Mouse (Mus musculus): Measurements from ENCODE around the gene Ccn2. TPM values are rescaled to one million over a fixed set of nuclear protein-coding genes. Genes with fewer than 3 reads are reported as not detected.
"Not testable (repeated sequence)": the region's sequence is repeated elsewhere in the genome, so short reads cannot be mapped to it uniquely, and the experiment has no call there.

Ccn2 gene
- polyA plus RNA-seq, 1 experiment from 2014 or later = 5.2 TPM

DNA sequence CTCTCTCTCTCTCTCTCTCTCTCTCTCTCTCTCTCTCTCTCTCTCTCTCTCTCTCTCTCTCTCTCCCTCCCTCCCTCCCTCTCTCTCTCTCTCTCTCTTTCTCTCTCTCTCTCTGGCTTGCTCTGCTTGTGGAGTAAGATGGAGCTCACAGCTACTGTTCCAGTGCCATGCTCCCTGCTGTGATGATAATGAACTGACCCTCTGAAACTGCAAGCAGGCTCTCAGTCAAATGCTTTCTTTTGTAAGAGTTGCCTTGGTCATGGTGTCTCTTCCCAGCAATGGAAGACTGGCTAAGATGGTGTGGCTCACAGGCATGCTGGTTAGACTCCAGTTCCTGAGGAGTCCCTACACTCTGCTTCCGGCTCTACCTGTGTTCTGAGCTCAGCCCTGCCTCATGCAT lies 21.3 kb downstream of the Ccn2 start:
- H3K27ac ChIP-seq (ENCODE audit: low read depth, low read length); H3K9me3 ChIP-seq (ENCODE audit: control insufficient read depth, low read length); H3K4me2 ChIP-seq (replicated peaks; ENCODE audit: low read depth, low read length); H3K4me1 ChIP-seq (ENCODE audit: control insufficient read depth, insufficient read depth, low read length); H3K9ac ChIP-seq (ENCODE audit: low read depth, low read length); H3K27me3 ChIP-seq (ENCODE audit: control insufficient read depth, insufficient read depth, low read length); H3K4me3 ChIP-seq (ENCODE audit: low read length); H3K36me3 ChIP-seq (ENCODE audit: control insufficient read depth, insufficient read depth, low read length); ATAC-seq (ENCODE audit: low FRiP score, low TSS enrichment): not testable (repeated sequence)
- 94% methylated on average over 1 of the region's 1 CpGs for WGBS

DNA sequence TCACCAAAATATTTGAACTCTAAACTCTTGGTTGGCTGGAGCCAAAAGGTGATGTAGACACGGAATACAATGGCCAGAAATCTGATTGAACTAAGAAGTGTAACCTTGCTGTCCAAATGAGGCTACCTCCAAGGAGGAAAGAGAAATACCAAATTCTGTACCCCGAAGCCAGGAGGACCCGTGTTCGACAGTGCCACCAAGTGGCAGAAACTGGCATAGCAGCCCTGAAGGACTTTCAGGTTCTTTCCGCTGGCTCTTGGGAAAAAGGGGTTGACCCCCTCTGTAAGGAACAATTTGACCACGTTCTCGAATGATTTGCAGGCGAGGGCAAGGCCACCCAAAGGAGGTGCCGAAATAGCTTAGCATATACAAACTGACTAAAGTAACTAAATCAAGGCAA lies 26.3 kb downstream of the Ccn2 start:
- H3K4me3 ChIP-seq (ENCODE audit: low read length) = no peak overlapping the region
- H3K9ac ChIP-seq (ENCODE audit: low read depth, low read length) = no peak overlapping the region
- no peak overlapping the region for H3K4me2 ChIP-seq (replicated peaks; ENCODE audit: low read depth, low read length)
- no peak overlapping the region for H3K27ac ChIP-seq (ENCODE audit: low read depth, low read length)
- no peaks in the 10 kb centered on the region for H3K9me3 ChIP-seq (ENCODE audit: control insufficient read depth, low read length)
- no peaks in the 10 kb centered on the region for H3K27me3 ChIP-seq (ENCODE audit: control insufficient read depth, insufficient read depth, low read length)
- H3K4me1 ChIP-seq (ENCODE audit: control insufficient read depth, insufficient read depth, low read length) = no peaks in the 10 kb centered on the region
- WGBS = 32% methylated on average over 9 of the region's 9 CpGs
- ATAC-seq (ENCODE audit: low FRiP score, low TSS enrichment) = no peak
- H3K36me3 ChIP-seq (ENCODE audit: control insufficient read depth, insufficient read depth, low read length) = no peaks in the 10 kb centered on the region

DNA sequence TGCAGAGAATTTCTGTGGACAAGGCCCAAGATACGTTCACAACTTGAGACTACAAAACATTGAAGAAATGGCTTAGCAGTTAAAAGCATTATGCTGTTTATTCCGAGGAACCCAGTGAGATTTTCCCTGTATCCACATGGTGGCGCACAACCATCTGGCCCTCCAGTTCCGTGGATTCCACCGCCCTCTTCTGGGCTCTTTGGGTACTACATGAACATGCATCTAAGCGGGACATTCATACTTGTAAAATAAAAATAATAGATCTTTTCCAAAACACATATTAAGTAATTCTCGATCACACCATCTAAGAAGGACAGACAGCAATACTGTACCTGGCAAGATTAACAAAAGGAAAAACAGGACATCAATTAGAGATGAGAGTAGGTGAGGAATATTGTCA lies 27.3 kb downstream of the Ccn2 start:
- 32% methylated on average over 7 of the region's 7 CpGs for WGBS
- no peaks in the 10 kb centered on the region for H3K9me3 ChIP-seq (ENCODE audit: control insufficient read depth, low read length)
- no peak overlapping the region for H3K27ac ChIP-seq (ENCODE audit: low read depth, low read length)
- no peak for ATAC-seq (ENCODE audit: low FRiP score, low TSS enrichment)
- H3K4me2 ChIP-seq (replicated peaks; ENCODE audit: low read depth, low read length) = no peak overlapping the region
- H3K36me3 ChIP-seq (ENCODE audit: control insufficient read depth, insufficient read depth, low read length) = no peaks in the 10 kb centered on the region
- no peaks in the 10 kb centered on the region for H3K27me3 ChIP-seq (ENCODE audit: control insufficient read depth, insufficient read depth, low read length)
- H3K4me3 ChIP-seq (ENCODE audit: low read length) = no peak overlapping the region
- H3K9ac ChIP-seq (ENCODE audit: low read depth, low read length) = no peak overlapping the region
- H3K4me1 ChIP-seq (ENCODE audit: control insufficient read depth, insufficient read depth, low read length) = no peaks in the 10 kb centered on the region

DNA sequence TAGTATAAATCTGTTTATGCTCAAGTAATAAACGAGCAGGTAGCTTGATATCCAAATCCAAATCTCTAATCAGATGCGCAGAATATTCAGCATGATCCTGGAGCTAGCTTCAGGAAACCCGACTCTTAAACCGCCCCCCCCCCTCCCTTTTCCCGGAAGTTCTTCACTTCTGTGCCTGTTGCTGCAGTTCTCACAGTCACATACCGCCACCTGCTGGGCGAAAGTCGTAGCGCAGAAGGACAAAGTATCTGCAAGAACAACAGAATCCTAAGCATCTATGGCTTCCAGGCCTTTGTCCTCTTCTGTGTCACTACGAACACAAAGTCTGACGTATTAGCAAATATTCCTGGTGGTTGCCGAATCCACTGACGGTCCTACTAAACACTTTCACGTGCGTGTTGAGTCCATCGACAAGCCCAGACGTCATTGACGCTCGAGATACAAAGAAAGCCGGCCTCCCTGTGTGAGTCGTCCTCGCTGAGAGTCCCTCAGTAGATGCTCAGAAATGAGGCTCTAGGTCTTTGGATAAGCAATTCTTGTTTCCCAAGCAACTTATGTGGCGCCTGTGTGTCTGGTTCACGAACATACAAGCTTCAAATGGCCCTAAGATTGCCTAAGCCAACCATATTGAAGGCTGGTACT lies 29.9 kb downstream of the Ccn2 start:
- Histone ChIP-seq H3K4me2 (replicated peaks; ENCODE audit: low read depth, low read length) (no peak overlapping the region), H3K27ac (ENCODE audit: low read depth, low read length) (no peak overlapping the region), H3K9me3 (ENCODE audit: control insufficient read depth, low read length) (no peaks in the 10 kb centered on the region), H3K4me3 (ENCODE audit: low read length) (no peak overlapping the region), H3K4me1 (ENCODE audit: control insufficient read depth, insufficient read depth, low read length) (no peaks in the 10 kb centered on the region; the same call in 1 of the 2 replicates), H3K27me3 (ENCODE audit: control insufficient read depth, insufficient read depth, low read length) (no peaks in the 10 kb centered on the region), H3K36me3 (ENCODE audit: control insufficient read depth, insufficient read depth, low read length) (no peaks in the 10 kb centered on the region), H3K9ac (ENCODE audit: low read depth, low read length) (no peak overlapping the region)
- WGBS = 43% methylated on average over 23 of the region's 24 CpGs
- ATAC-seq (ENCODE audit: low FRiP score, low TSS enrichment) = no peak

DNA sequence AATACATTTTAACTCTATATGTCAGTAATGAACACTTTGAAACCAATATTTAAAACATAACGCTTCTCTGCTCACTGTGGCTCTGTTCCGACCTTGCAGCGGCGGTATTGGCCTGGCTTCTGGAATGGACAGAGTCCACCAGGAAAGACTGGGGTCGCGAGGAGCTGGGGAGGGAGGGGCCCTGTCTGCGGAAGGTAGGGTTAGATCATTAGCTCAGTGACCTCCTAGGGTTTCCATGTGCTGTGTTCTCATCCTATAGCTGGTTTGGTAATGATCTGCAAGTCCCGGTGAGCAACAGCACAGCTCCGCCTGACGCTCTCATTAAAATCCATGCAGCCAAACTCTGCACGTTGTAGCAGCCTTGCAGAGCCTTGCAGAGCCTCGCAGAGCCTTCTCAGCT lies 32.0 kb downstream of the Ccn2 start:
- no peaks in the 10 kb centered on the region for H3K36me3 ChIP-seq (ENCODE audit: control insufficient read depth, insufficient read depth, low read length)
- H3K4me3 ChIP-seq (ENCODE audit: low read length) = no peak overlapping the region
- 63% methylated on average over 12 of the region's 12 CpGs for WGBS
- H3K27me3 ChIP-seq (ENCODE audit: control insufficient read depth, insufficient read depth, low read length) = no peaks in the 10 kb centered on the region
- H3K9ac ChIP-seq (ENCODE audit: low read depth, low read length) = no peak overlapping the region
- no peaks in the 10 kb centered on the region for H3K9me3 ChIP-seq (ENCODE audit: control insufficient read depth, low read length)
- H3K4me1 ChIP-seq (ENCODE audit: control insufficient read depth, insufficient read depth, low read length) = no peaks in the 10 kb centered on the region; the same call in 1 of the 2 replicates
- H3K27ac ChIP-seq (ENCODE audit: low read depth, low read length) = no peak overlapping the region
- no peak for ATAC-seq (ENCODE audit: low FRiP score, low TSS enrichment)
- no peak overlapping the region for H3K4me2 ChIP-seq (replicated peaks; ENCODE audit: low read depth, low read length)

DNA sequence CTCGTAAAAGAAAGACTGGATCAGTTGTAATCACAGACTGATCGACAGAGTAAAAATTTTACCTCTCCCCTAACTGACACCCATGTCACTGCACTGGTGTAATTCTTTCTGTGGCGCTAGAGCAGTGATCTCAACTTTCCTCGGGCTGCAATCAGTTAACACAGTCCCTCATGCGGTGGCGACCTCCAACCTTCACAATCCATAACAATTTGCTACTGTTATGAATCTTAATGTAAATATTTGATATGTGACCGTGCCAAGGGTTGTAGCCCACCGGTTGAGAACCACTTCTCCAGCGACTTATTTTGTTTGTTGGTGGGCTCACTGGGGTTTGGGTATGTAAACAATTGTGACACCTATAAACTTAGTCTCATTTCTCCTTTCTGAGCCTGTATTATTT lies 33.2 kb downstream of the Ccn2 start:
- no peak for ATAC-seq (ENCODE audit: low FRiP score, low TSS enrichment)
- H3K9ac ChIP-seq (ENCODE audit: low read depth, low read length) = no peak overlapping the region
- no peaks in the 10 kb centered on the region for H3K36me3 ChIP-seq (ENCODE audit: control insufficient read depth, insufficient read depth, low read length)
- 80% methylated on average over 9 of the region's 9 CpGs for WGBS
- no peak overlapping the region for H3K27ac ChIP-seq (ENCODE audit: low read depth, low read length)
- H3K27me3 ChIP-seq (ENCODE audit: control insufficient read depth, insufficient read depth, low read length) = no peaks in the 10 kb centered on the region
- no peaks in the 10 kb centered on the region; the same call in 1 of the 2 replicates for H3K4me1 ChIP-seq (ENCODE audit: control insufficient read depth, insufficient read depth, low read length)
- H3K4me2 ChIP-seq (replicated peaks; ENCODE audit: low read depth, low read length) = no peak overlapping the region
- no peak overlapping the region for H3K4me3 ChIP-seq (ENCODE audit: low read length)
- no peaks in the 10 kb centered on the region for H3K9me3 ChIP-seq (ENCODE audit: control insufficient read depth, low read length)

DNA sequence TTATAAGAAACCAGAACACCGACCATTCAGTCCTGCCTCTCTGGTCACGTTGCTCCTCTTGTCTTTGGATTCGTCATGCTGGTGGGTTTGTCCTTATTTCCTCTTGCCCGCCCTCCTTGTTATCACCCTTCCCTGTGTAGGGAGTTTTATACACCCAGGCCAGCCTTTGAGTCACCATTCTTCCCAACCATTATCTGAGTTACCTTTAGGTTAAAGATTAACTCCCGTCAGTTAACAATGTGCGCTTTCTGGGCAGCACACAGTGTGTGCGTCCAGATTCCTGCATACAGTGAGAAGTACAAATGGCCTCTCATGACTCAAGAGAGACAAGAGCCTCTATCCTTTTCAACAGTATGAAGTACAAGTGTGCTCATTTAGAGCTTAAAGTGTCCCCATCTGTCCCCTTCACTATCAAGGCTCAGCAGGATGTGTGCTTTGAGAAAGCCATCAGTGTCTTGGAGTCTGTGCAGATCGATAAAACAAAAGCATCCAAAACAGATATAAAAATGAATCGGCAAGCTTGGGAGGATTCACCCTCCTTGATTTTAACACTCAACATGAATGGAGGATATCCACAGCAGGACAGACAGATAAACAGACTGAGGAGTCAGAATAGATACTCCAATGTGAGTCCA lies 34.0 kb downstream of the Ccn2 start:
- Histone ChIP-seq H3K4me1 (ENCODE audit: control insufficient read depth, insufficient read depth, low read length) (no peaks in the 10 kb centered on the region; the same call in 1 of the 2 replicates), H3K9me3 (ENCODE audit: control insufficient read depth, low read length) (no peaks in the 10 kb centered on the region), H3K9ac (ENCODE audit: low read depth, low read length) (no peak overlapping the region), H3K27ac (ENCODE audit: low read depth, low read length) (no peak overlapping the region), H3K4me3 (ENCODE audit: low read length) (no peak overlapping the region), H3K36me3 (ENCODE audit: control insufficient read depth, insufficient read depth, low read length) (no peaks in the 10 kb centered on the region), H3K27me3 (ENCODE audit: control insufficient read depth, insufficient read depth, low read length) (no peaks in the 10 kb centered on the region), H3K4me2 (replicated peaks; ENCODE audit: low read depth, low read length) (no peak overlapping the region)
- no peak for ATAC-seq (ENCODE audit: low FRiP score, low TSS enrichment)
- WGBS = 72% methylated on average over 9 of the region's 9 CpGs

DNA sequence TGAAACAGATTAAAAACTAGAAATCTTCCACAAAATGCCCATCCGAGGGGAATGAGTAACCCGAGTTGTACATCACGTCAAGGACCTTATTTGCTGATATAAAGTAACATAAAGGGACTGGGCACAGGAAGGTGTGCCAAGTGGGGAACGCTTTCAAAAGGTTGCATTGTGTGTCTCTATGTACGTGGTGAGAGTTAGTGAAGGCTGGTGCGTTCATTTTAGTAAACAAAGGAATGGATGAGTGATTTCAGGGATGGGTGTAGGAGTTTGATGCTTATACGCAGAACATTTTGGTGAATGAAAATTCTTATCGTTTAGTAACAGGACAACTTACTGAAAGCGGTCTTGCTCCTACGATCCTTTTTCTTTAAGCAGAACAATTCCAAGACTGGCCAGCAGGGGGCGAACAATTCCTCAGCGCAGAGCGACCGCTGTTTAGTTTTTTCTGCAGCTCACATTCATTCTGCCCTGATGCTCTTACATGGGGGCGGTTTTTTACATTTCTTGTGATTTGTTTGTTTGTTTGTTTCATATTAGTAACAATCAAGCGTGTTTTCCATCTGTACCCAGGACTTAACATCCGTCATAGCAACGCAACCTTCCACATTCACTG lies 35.3 kb downstream of the Ccn2 start:
- no peak overlapping the region for H3K4me2 ChIP-seq (replicated peaks; ENCODE audit: low read depth, low read length)
- 28% methylated on average over 18 of the region's 18 CpGs for WGBS
- H3K27ac ChIP-seq (ENCODE audit: low read depth, low read length) = no peak overlapping the region
- no peak overlapping the region for H3K4me3 ChIP-seq (ENCODE audit: low read length)
- no peaks in the 10 kb centered on the region for H3K9me3 ChIP-seq (ENCODE audit: control insufficient read depth, low read length)
- H3K36me3 ChIP-seq (ENCODE audit: control insufficient read depth, insufficient read depth, low read length) = no peaks in the 10 kb centered on the region
- no peaks in the 10 kb centered on the region for H3K27me3 ChIP-seq (ENCODE audit: control insufficient read depth, insufficient read depth, low read length)
- ATAC-seq (ENCODE audit: low FRiP score, low TSS enrichment) = no peak
- no peaks in the 10 kb centered on the region; the same call in 1 of the 2 replicates for H3K4me1 ChIP-seq (ENCODE audit: control insufficient read depth, insufficient read depth, low read length)
- H3K9ac ChIP-seq (ENCODE audit: low read depth, low read length) = no peak overlapping the region

DNA sequence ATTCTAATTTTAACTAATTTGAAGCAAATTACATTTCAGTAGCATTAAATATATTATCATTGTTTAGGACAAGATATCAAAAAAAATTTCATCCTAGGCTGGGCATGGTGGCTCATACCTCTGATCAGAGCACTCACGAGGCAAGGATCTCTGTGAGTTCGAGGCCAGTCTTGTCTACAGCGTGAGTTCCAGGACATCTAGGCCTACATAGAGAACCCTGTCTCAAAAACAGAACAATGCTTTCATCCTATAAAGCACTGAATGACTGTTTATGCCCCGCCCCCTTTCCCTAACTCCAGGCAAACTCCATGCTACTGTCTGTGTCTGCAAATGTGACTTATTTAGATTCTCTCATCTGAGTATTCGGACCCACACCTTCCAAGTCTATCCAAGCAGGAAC lies 35.9 kb downstream of the Ccn2 start:
- Histone ChIP-seq H3K4me1 (ENCODE audit: control insufficient read depth, insufficient read depth, low read length) (no peaks in the 10 kb centered on the region; the same call in 1 of the 2 replicates), H3K4me2 (replicated peaks; ENCODE audit: low read depth, low read length) (no peak overlapping the region), H3K27ac (ENCODE audit: low read depth, low read length) (no peak overlapping the region), H3K9me3 (ENCODE audit: control insufficient read depth, low read length) (no peaks in the 10 kb centered on the region), H3K4me3 (ENCODE audit: low read length) (no peak overlapping the region), H3K36me3 (ENCODE audit: control insufficient read depth, insufficient read depth, low read length) (no peaks in the 10 kb centered on the region), H3K9ac (ENCODE audit: low read depth, low read length) (no peak overlapping the region), H3K27me3 (ENCODE audit: control insufficient read depth, insufficient read depth, low read length) (no peaks in the 10 kb centered on the region)
- 0 out of 2 replicates have a peak, but pooled peaks have one; percentile 18 for ATAC-seq (ENCODE audit: low FRiP score, low TSS enrichment)
- 92% methylated on average over 5 of the region's 5 CpGs for WGBS
